In genomic region chr2:61555825-61556224, GRCm38 (mm10) we compare ENCODE assay signal across 28 mouse cellular contexts. TPM values are rescaled to one million over a fixed set of nuclear protein-coding genes. Genes with fewer than 3 reads are reported as not detected.
DNase-seq lines count a peak whose midpoint lies in the region; ATAC-seq and TF ChIP-seq lines count a peak whose summit lies in the region.
"Had no signal": no experiment of that assay in that cellular context is flagged by ENCODE, and none has a peak within 500 bp of the region (broad histone marks: within the 10 kb centered on the region; RNA-seq: fewer than 3 reads in every experiment).

No protein-coding gene starts in this region.

- POLR2A ChIA-PET in Patski (lab: Charles Lee): no interaction called here

- H3K79me2 ChIP-seq in CH12.LX (replicated peaks; ENCODE audit: control insufficient read depth, extremely low read depth, insufficient read depth, poor library complexity, severe bottlenecking): no peaks in the 10 kb centered on the region

- peak overlapping the region; percentile 21; the same call in 1 of the 2 replicates for H3K4me2 ChIP-seq in hindbrain, embryonic 13.5 days
- H3K4me2 ChIP-seq in hindbrain, embryonic 11.5 days (replicated peaks; ENCODE audit: low read depth, low read length): no peak overlapping the region
- H3K4me2 ChIP-seq in CH12.LX (ENCODE audit: insufficient read depth, low read depth, poor library complexity, severe bottlenecking): 0 out of 2 replicates have a peak overlapping the region, but pooled peaks have one; percentile 4
- no peak overlapping the region for H3K4me2 ChIP-seq in neural tube, embryonic 14.5 days (ENCODE audit: low read depth, low read length)
- H3K4me2 ChIP-seq: heart, embryonic 13.5 days; intestine, embryonic 15.5 days; limb, embryonic 13.5 days; liver, embryonic 11.5 days; lung, embryonic 15.5 days; midbrain, embryonic 11.5 days had no signal

- 41% methylated on average over 2 of the region's 2 CpGs for WGBS in hindbrain, embryonic 13.5 days
- 56% methylated on average over 2 of the region's 2 CpGs for WGBS in hindbrain, embryonic 11.5 days
- WGBS in neural tube, embryonic 14.5 days: 46% methylated on average over 2 of the region's 2 CpGs
- 92% methylated on average over 2 of the region's 2 CpGs for WGBS in thymus, adult 2 months

- no peak for TF ChIP-seq EP300 in CH12.LX (IDR thresholded peaks at IDR 0.05; ENCODE audit: low read length)

- H3K4me3 ChIP-seq in hindbrain, embryonic 13.5 days: no peak overlapping the region
- no peak overlapping the region for H3K4me3 ChIP-seq in hindbrain, embryonic 11.5 days (ENCODE audit: low read depth, low read length)
- H3K4me3 ChIP-seq in CH12.LX (replicated peaks in 1 of 3; ENCODE audit: low read depth in 2 of 3, low read length in 2 of 3, poor library complexity in 1 of 3): no peak overlapping the region
- H3K4me3 ChIP-seq in neural tube, embryonic 14.5 days (ENCODE audit: low read depth, low read length): no peak overlapping the region
- H3K4me3 ChIP-seq in thymus, adult 2 months (ENCODE audit: control insufficient read depth, insufficient read depth, low read length): no peak overlapping the region
- H3K4me3 ChIP-seq: forebrain, embryonic 10.5 days; gastrocnemius, adult 2 months; heart, embryonic 13.5 days; intestine, embryonic 15.5 days; layer of hippocampus, adult 2 months; left cerebral cortex, adult 2 months; limb, embryonic 13.5 days; lung, embryonic 15.5 days; myocyte had no signal

- dilution Hi-C loops in CH12.LX (cut with MboI; ENCODE audit: extremely low pct_ligation_motif_present, extremely low pct_unique_long_range_greater_than_20kb, low sequenced_read_pairs): no loop called here

- H3K27ac ChIP-seq in hindbrain, embryonic 13.5 days: no peak overlapping the region
- no peak overlapping the region for H3K27ac ChIP-seq in hindbrain, embryonic 11.5 days (ENCODE audit: low read depth, low read length)
- no peak overlapping the region for H3K27ac ChIP-seq in CH12.LX (ENCODE audit: insufficient read depth, low read depth)
- no peak overlapping the region for H3K27ac ChIP-seq in neural tube, embryonic 14.5 days (ENCODE audit: low read depth, low read length)
- H3K27ac ChIP-seq in thymus, adult 2 months (ENCODE audit: control insufficient read depth, insufficient read depth, low read length): no peak overlapping the region
- H3K27ac ChIP-seq: forebrain, embryonic 10.5 days; gastrocnemius, adult 2 months; heart, embryonic 13.5 days; intestine, embryonic 15.5 days; left cerebral cortex, adult 2 months; limb, embryonic 13.5 days; lung, embryonic 15.5 days; stomach, postnatal 0 days had no signal

- no peak for TF ChIP-seq RAD21 in CH12.LX (IDR thresholded peaks at IDR 0.05; ENCODE audit: low read depth, low read length)

- CTCF ChIA-PET in Patski (lab: Charles Lee): no interaction called here

- in situ Hi-C loops in CH12.LX (cut with MboI; ENCODE audit: low pct_ligation_motif_present, low pct_unique_long_range_greater_than_20kb, low sequenced_read_pairs) (no loop called here), Patski (cut with MboI; ENCODE audit: low pct_unique_long_range_greater_than_20kb) (no loop called here)

- TF ChIP-seq CTCF in CH12.LX (conservative IDR thresholded peaks at IDR 0.05 in 1 of 2, IDR thresholded peaks at IDR 0.05 in 1 of 2; ENCODE audit: low read depth in 2 of 2, low read length in 2 of 2): no peak
- peak; percentile 10 for TF ChIP-seq CTCF in Patski (IDR thresholded peaks at IDR 0.05)
- TF ChIP-seq CTCF in thymus, adult 2 months (IDR thresholded peaks at IDR 0.05; ENCODE audit: borderline replicate concordance, control insufficient read depth, extremely low read depth, insufficient read depth, low read length, poor library complexity): no peak

- H3K9me3 ChIP-seq in hindbrain, embryonic 13.5 days: no peaks in the 10 kb centered on the region
- H3K9me3 ChIP-seq in hindbrain, embryonic 11.5 days (ENCODE audit: control insufficient read depth, low read length): no peaks in the 10 kb centered on the region
- no peaks in the 10 kb centered on the region for H3K9me3 ChIP-seq in CH12.LX (replicated peaks; ENCODE audit: low read length)
- H3K9me3 ChIP-seq in neural tube, embryonic 14.5 days (ENCODE audit: control insufficient read depth, low read length): no peaks in the 10 kb centered on the region
- H3K9me3 ChIP-seq: forebrain, embryonic 10.5 days; heart, embryonic 13.5 days; intestine, embryonic 15.5 days; limb, embryonic 13.5 days; lung, embryonic 15.5 days had no signal

- H3K27me3 ChIP-seq in hindbrain, embryonic 13.5 days: no peaks in the 10 kb centered on the region
- H3K27me3 ChIP-seq in hindbrain, embryonic 11.5 days (ENCODE audit: control insufficient read depth, insufficient read depth, low read length): no peaks in the 10 kb centered on the region
- H3K27me3 ChIP-seq in CH12.LX (replicated peaks) (no peaks in the 10 kb centered on the region), Patski (no peaks in the 10 kb centered on the region)
- no peaks in the 10 kb centered on the region for H3K27me3 ChIP-seq in neural tube, embryonic 14.5 days (ENCODE audit: control insufficient read depth, insufficient read depth, low read length)
- H3K27me3 ChIP-seq in thymus, adult 2 months (ENCODE audit: control insufficient read depth, insufficient read depth, low read length): no peaks in the 10 kb centered on the region
- H3K27me3 ChIP-seq: heart, embryonic 13.5 days; intestine, embryonic 15.5 days; limb, embryonic 13.5 days; lung, embryonic 15.5 days had no signal

- ATAC-seq in hindbrain, embryonic 13.5 days (ENCODE audit: low FRiP score): peak; percentile 57
- no peak for ATAC-seq in hindbrain, embryonic 11.5 days (ENCODE audit: low FRiP score)
- ATAC-seq in Patski: no peak
- ATAC-seq in neural tube, embryonic 14.5 days (ENCODE audit: low read depth): peak; percentile 16; the same call in 1 of the 2 replicates
- ATAC-seq: CD4-positive, CD25-positive, alpha-beta regulatory T cell, adult 4 months; intestine, embryonic 15.5 days had no signal

- H3K4me1 ChIP-seq in hindbrain, embryonic 13.5 days (replicated peaks): peaks cover 14% of the 10 kb centered on the region
- H3K4me1 ChIP-seq in hindbrain, embryonic 11.5 days (replicated peaks; ENCODE audit: control insufficient read depth, insufficient read depth, low read length): no peaks in the 10 kb centered on the region
- H3K4me1 ChIP-seq in CH12.LX (ENCODE audit: control insufficient read depth in 1 of 2, insufficient read depth in 2 of 2): peaks cover 0 to 9% of the 10 kb centered on the region in 2 experiments; a peak in 2 of 4 replicates
- peaks cover 6% of the 10 kb centered on the region; the same call in 1 of the 2 replicates for H3K4me1 ChIP-seq in neural tube, embryonic 14.5 days (ENCODE audit: control insufficient read depth, insufficient read depth, low read length)
- no peaks in the 10 kb centered on the region for H3K4me1 ChIP-seq in thymus, adult 2 months (replicated peaks; ENCODE audit: control insufficient read depth, insufficient read depth, low read length)
- H3K4me1 ChIP-seq: heart, embryonic 13.5 days; intestine, embryonic 15.5 days; limb, embryonic 13.5 days; lung, embryonic 15.5 days had no signal

- no peak for TF ChIP-seq POLR2A in CH12.LX (IDR thresholded peaks at IDR 0.05; ENCODE audit: low read depth, low read length)
- TF ChIP-seq POLR2A in thymus, adult 2 months (IDR thresholded peaks at IDR 0.05; ENCODE audit: control insufficient read depth, extremely low read depth, insufficient read depth, low read length, poor library complexity): no peak

- H3K36me3 ChIP-seq in hindbrain, embryonic 13.5 days: no peaks in the 10 kb centered on the region
- H3K36me3 ChIP-seq in hindbrain, embryonic 11.5 days (ENCODE audit: control insufficient read depth, insufficient read depth, low read length): no peaks in the 10 kb centered on the region
- no peaks in the 10 kb centered on the region for H3K36me3 ChIP-seq in CH12.LX (replicated peaks in 1 of 2; ENCODE audit: control insufficient read depth in 1 of 2, insufficient read depth in 1 of 2, low read length in 1 of 2)
- H3K36me3 ChIP-seq in neural tube, embryonic 14.5 days (ENCODE audit: control insufficient read depth, insufficient read depth, low read length): no peaks in the 10 kb centered on the region
- H3K36me3 ChIP-seq in thymus, adult 2 months (ENCODE audit: control insufficient read depth, insufficient read depth, low read length): no peaks in the 10 kb centered on the region
- H3K36me3 ChIP-seq: forebrain, embryonic 10.5 days; heart, embryonic 13.5 days; intestine, embryonic 15.5 days; limb, embryonic 13.5 days; lung, embryonic 15.5 days had no signal

- H3K9ac ChIP-seq in hindbrain, embryonic 13.5 days: no peak overlapping the region
- H3K9ac ChIP-seq in hindbrain, embryonic 11.5 days (ENCODE audit: low read depth, low read length): no peak overlapping the region
- H3K9ac ChIP-seq in CH12.LX (ENCODE audit: insufficient read depth, low read depth): no peak overlapping the region
- H3K9ac ChIP-seq in neural tube, embryonic 14.5 days (replicated peaks; ENCODE audit: low read depth, low read length): no peak overlapping the region
- H3K9ac ChIP-seq: heart, embryonic 13.5 days; intestine, embryonic 15.5 days; limb, embryonic 13.5 days; lung, embryonic 15.5 days had no signal

- no peak for DNase-seq in hindbrain, embryonic 11.5 days (ENCODE audit: low spot score)
- DNase-seq in CH12.LX (ENCODE audit: extremely low read depth) (peak; percentile 9), Patski (ENCODE audit: low read depth, low spot score) (peak; percentile 30)
- no peak for DNase-seq in thymus, adult 2 months
- no peak for DNase-seq in heart, adult 11 months
- DNase-seq: adrenal gland, adult 8-10 months; cerebellum, adult 8-10 months; cerebellum, postnatal 25 days; gastrocnemius, adult 2 months; gastrocnemius, postnatal 36 days; heart, postnatal 10 days; kidney, adult 2 months; kidney, postnatal 36 days; thymus, postnatal 4 days had no signal

TF ChIP-seq in CH12.LX, 34 proteins besides CTCF, POLR2A, EP300 and RAD21:
- TF ChIP-seq SIN3A (IDR thresholded peaks at IDR 0.05; ENCODE audit: low read length) (no peak), ETS1 (conservative IDR thresholded peaks at IDR 0.05; ENCODE audit: low read depth, low read length) (peak; percentile 18; the same call in 1 of the 2 replicates)

RNA-seq across cellular contexts. Expression of gene Tank, which starts 22.6 kb away (rescaled TPM):
- polyA plus RNA-seq in hindbrain, embryonic 13.5 days (2015; fragmentation: Nextera tagmentation; extraction: Ambion mirVana): 25.3 and 26.8 TPM in 2 replicates
- 35.8 and 36.7 TPM in 2 replicates for polyA plus RNA-seq in hindbrain, embryonic 11.5 days (2014; fragmentation: Nextera tagmentation; extraction: Ambion mirVana)
- total RNA-seq in CH12.LX (2012; rRNA removed) (42.3 and 45.7 TPM in 2 replicates), CH12.LX (2014; rRNA removed) (152 and 180 TPM in 2 replicates)
- polyA plus RNA-seq in CH12.LX (2012; ENCODE audit: insufficient read length, low read depth) (66.4 and 68.7 TPM in 2 replicates), Patski (2021) (39.2 TPM)
- polyA plus RNA-seq in neural tube, embryonic 14.5 days (2014; fragmentation: Nextera tagmentation; extraction: Ambion mirVana): 27.8 and 30.7 TPM in 2 replicates
- polyA plus RNA-seq in thymus, adult 2 months (2012; rRNA removed): 15.5 and 16.0 TPM in 2 replicates

Comparison
In these comparisons a context has a peak if more than half of its experiments do, and no peak if none do; other contexts are left out.
1. ATAC-seq: peak in hindbrain, embryonic 13.5 days (single experiment) and neural tube, embryonic 14.5 days (single experiment); none in hindbrain, embryonic 11.5 days (single experiment) and Patski (single experiment).
2. H3K4me2 ChIP-seq: peak in hindbrain, embryonic 13.5 days (single experiment) and CH12.LX (single experiment); none in hindbrain, embryonic 11.5 days (single experiment) and neural tube, embryonic 14.5 days (single experiment).
3. DNase-seq: peak in CH12.LX (single experiment) and Patski (single experiment); none in hindbrain, embryonic 11.5 days (single experiment), thymus, adult 2 months (single experiment) and heart, adult 11 months (single experiment).